Mouse (Mus musculus) cerebellum, adult 2 months (tissue): ENCODE data around the gene Odf2l.

Source experiments
- CTCF ChIP-seq: fragments of 200-500 bp; IDR thresholded peaks from 2 replicates; pipeline ENCODE4 v1.5.1; 2011; ENCODE audit warnings: low read depth, mild to moderate bottlenecking, control low read depth, low read length, moderate library complexity, borderline replicate concordance; ENCODE audit not compliant: insufficient read depth
- POLR2A ChIP-seq: fragments of 200-500 bp; IDR thresholded peaks from 2 replicates; pipeline ENCODE4 v1.6.1; 2011; ENCODE audit warnings: low read length, control low read depth, borderline replicate concordance; ENCODE audit not compliant: insufficient read depth

DNA sequence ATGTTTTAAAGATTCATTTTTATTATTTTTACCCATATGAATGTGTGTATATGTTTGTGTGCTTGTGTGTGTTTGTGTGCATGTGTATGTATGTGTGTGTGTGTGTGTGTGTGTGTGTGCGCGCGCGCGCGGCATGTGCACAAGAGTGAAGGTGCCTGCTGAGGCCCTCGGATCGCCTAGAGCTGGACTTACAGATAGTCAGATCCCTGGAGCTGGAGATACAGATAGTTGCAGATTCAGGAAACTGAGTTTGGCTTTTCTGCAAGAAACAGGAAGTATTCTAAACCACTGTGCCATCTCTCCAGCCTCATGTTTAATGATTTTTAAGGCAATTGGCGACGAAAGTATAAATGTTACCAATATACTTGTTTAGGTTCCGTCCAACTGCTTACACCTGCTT is 48.4 kb downstream of the Odf2l start:
- no peak for TF ChIP-seq CTCF
- TF ChIP-seq POLR2A: no peak
